Mouse (Mus musculus) kidney, embryonic 16.5 days (tissue): ENCODE measurements at regions not wholly inside any gene's neighbourhood (a gene's known extent, or its start where the extent isn't known, plus 50 kb on each side); places are given as distances from the start of the nearest gene placed in this dataset.

Experiments used
- ATAC-seq: fragments of 200-750 bp; cut with Nextera tagmentation; 2 replicates; pipeline ENCODE4 v1.8.0; 2017; ENCODE audit warnings: moderate TSS enrichment; ENCODE audit not compliant: low FRiP score, low TSS enrichment
- H3K27ac ChIP-seq: fragments of 300-500 bp; sonication (generic); 2 replicates; pipeline ENCODE4 v1.5.1; 2014; ENCODE audit warnings: low read length
- H3K27me3 ChIP-seq: fragments of 300-500 bp; sonication (generic); 2 replicates; pipeline ENCODE4 v1.6.1; 2014; ENCODE audit warnings: low read length, control low read depth, mixed read lengths; ENCODE audit not compliant: insufficient read depth
- H3K36me3 ChIP-seq: fragments of 300-500 bp; sonication (generic); 2 replicates; pipeline ENCODE4 v1.6.1; 2014; ENCODE audit warnings: low read length, control low read depth, mixed read lengths; ENCODE audit not compliant: insufficient read depth
- H3K4me1 ChIP-seq: fragments of 300-500 bp; sonication (generic); 2 replicates; pipeline ENCODE4 v1.6.1; 2014; ENCODE audit warnings: low read length, control low read depth, mixed read lengths; ENCODE audit not compliant: insufficient read depth
- H3K4me2 ChIP-seq: fragments of 300-500 bp; sonication (generic); replicated peaks from 2 replicates; pipeline ENCODE4 v1.6.1; 2014; ENCODE audit warnings: low read depth, low read length
- H3K4me3 ChIP-seq: fragments of 300-500 bp; sonication (generic); 2 replicates; pipeline ENCODE4 v1.5.1; 2014; ENCODE audit warnings: mild to moderate bottlenecking, low read length
- H3K9ac ChIP-seq: fragments of 300-500 bp; sonication (generic); replicated peaks from 2 replicates; pipeline ENCODE4 v1.6.1; 2014; ENCODE audit warnings: low read length
- H3K9me3 ChIP-seq: fragments of 300-500 bp; sonication (generic); 2 replicates; pipeline ENCODE4 v1.6.1; 2016; ENCODE audit warnings: low read length, control low read depth
- WGBS: fragments of 180-500 bp; shearing (Covaris S2); extraction: QIAGEN DNeasy Blood & Tissue Kit; methylation state at CpG from one replicate; pipeline ENCODE4 v1.1.7; 2014; 5-methylcytosine and 5-hydroxymethylcytosine counted together

DNA sequence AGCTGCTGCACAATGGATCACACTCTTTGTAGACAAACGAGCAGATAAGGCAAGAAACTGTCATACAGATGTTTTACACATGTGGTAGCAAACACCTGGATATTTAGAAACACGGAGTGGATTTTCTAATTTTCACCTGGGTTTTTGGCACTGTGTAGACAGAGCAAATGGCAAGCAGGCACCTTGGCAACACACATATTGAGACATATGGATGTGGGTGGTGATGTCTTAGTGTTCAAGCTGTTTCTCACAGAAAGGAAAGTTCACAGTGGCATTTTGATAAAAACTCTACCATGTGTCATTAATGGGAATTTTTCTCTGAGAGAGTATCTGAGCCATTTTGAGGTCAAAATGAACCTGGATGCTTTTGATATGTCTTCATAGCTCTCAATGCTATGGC lies 417.9 kb upstream of the Megf9 start:
- WGBS, result 62% methylated on average over 2 of the region's 2 CpGs
- no peak overlapping the region for H3K4me3 ChIP-seq
- no peak overlapping the region for H3K4me2 ChIP-seq

DNA sequence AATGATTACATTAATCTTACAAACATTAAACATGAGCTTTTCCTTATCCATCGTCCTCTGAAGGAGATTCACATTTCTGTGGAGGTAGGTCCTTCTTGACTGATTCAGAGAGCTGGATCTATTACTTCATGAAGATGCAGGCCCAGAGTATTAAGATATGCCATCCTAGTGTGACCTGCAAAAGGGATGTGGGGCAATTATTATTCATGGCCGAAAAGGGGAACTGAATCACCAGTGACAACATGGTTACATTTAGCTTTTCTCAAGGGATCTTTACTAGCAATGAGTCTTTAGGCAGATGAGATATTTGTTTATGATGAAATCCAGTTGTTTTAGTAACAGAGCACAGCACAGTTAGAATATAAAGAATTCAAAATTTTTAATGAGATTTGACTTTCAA lies 405.4 kb upstream of the Megf9 start:
- no peaks in the 10 kb centered on the region for H3K4me1 ChIP-seq
- H3K36me3 ChIP-seq, result no peaks in the 10 kb centered on the region
- 82% methylated on average over 2 of the region's 2 CpGs for WGBS
- ATAC-seq, result no peak
- no peak overlapping the region for H3K4me2 ChIP-seq
- no peaks in the 10 kb centered on the region for H3K9me3 ChIP-seq
- no peaks in the 10 kb centered on the region for H3K27me3 ChIP-seq
- no peak overlapping the region for H3K27ac ChIP-seq
- H3K9ac ChIP-seq, result no peak overlapping the region
- H3K4me3 ChIP-seq, result no peak overlapping the region

More for the DNA sequence above, 417.9 kb upstream of the Megf9 start:
- Histone ChIP-seq H3K36me3 (no peaks in the 10 kb centered on the region), H3K9me3 (no peaks in the 10 kb centered on the region), H3K27ac (no peak overlapping the region), H3K9ac (no peak overlapping the region), H3K4me1 (no peaks in the 10 kb centered on the region), H3K27me3 (no peaks in the 10 kb centered on the region)
- ATAC-seq, result no peak

DNA sequence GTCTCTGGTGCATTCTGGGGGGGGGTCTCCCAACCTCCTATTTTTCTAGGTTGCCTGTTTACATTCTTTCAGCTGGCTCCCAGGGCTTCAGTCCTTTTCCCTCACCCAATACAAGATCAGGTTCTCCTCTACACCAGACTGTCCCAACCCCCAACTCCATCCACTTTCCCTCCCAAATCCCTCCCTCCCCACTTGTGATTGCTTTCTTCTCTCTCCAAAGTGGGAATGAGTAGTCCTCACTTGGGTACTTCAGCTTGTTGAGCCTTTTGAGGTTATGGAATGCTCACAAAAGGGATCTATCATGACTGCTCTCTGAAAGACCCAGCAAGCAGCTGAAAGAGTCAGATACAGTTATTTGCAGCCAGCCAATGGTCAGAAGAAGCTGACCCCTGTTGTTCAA lies 399.3 kb upstream of the Megf9 start:
- ATAC-seq, result no peak

DNA sequence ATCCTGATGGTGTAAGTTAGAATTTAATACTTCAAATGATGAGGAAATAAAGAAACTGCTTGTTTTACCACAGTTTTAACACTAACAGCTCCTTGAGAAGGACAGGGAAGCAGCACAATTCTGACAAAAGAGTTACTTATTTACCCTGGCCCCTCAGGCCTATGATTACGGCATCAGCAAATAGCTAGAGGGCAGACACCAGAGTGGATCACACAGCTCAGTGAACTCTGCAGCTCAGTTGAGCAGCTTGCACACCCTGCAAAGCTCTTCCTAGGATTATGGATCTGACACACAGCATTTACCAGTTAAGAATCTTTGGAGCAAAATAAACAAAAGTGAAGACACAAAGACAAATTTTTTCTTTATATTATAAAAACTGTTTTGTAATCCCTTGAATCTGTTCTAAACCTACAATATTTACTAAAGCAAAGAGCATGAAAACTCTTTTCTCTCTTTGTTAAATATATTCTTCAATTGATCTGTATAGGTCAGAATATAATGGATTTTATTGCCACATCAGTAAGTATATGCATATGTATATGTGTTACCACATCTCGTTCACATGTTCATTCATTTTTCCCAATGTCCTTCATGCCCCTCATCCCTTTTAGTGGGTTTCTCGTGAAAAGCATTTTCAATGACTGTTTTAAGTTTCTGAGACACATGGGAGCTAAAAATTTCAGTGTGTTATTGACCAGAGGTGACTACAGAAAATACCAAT lies 387.3 kb upstream of the Megf9 start:
- peak; percentile 94 for ATAC-seq

More for the DNA sequence above, 399.3 kb upstream of the Megf9 start:
- H3K4me3 ChIP-seq, result no peak overlapping the region
- no peaks in the 10 kb centered on the region for H3K36me3 ChIP-seq
- no peak overlapping the region for H3K27ac ChIP-seq
- no peaks in the 10 kb centered on the region for H3K4me1 ChIP-seq
- no peaks in the 10 kb centered on the region for H3K9me3 ChIP-seq
- H3K4me2 ChIP-seq, result no peak overlapping the region
- no peaks in the 10 kb centered on the region for H3K27me3 ChIP-seq
- H3K9ac ChIP-seq, result no peak overlapping the region

DNA sequence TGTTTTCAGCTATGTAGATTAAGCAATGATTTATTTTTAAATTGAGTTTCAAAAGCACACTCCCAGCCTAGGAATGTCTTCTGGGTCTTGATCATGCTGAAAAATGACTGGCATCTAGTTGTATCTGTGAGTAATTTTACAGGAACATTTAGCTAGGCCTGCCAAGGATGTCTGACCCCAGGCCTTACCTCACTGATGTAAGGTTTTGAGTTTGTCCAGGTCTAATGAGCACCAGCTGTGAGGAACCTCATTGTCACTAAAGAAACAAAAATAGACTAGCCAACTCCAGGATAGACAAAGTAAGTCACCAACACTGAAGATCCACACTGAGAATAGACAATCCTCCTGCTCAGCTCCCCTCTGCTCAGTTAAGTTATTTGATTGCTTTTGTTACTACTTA lies 379.8 kb upstream of the Megf9 start:
- Histone ChIP-seq H3K27ac (no peak overlapping the region), H3K27me3 (no peaks in the 10 kb centered on the region), H3K9me3 (no peaks in the 10 kb centered on the region), H3K4me3 (no peak overlapping the region), H3K4me1 (no peaks in the 10 kb centered on the region), H3K9ac (no peak overlapping the region), H3K4me2 (no peak overlapping the region), H3K36me3 (no peaks in the 10 kb centered on the region)
- ATAC-seq, result no peak

More for the DNA sequence above, 387.3 kb upstream of the Megf9 start:
- no peaks in the 10 kb centered on the region for H3K9me3 ChIP-seq
- H3K4me2 ChIP-seq, result no peak overlapping the region
- WGBS, result 58% methylated on average over 3 of the region's 3 CpGs
- no peak overlapping the region for H3K9ac ChIP-seq
- no peak overlapping the region for H3K27ac ChIP-seq
- no peaks in the 10 kb centered on the region for H3K27me3 ChIP-seq
- H3K36me3 ChIP-seq, result no peaks in the 10 kb centered on the region
- no peaks in the 10 kb centered on the region for H3K4me1 ChIP-seq
- H3K4me3 ChIP-seq, result no peak overlapping the region

DNA sequence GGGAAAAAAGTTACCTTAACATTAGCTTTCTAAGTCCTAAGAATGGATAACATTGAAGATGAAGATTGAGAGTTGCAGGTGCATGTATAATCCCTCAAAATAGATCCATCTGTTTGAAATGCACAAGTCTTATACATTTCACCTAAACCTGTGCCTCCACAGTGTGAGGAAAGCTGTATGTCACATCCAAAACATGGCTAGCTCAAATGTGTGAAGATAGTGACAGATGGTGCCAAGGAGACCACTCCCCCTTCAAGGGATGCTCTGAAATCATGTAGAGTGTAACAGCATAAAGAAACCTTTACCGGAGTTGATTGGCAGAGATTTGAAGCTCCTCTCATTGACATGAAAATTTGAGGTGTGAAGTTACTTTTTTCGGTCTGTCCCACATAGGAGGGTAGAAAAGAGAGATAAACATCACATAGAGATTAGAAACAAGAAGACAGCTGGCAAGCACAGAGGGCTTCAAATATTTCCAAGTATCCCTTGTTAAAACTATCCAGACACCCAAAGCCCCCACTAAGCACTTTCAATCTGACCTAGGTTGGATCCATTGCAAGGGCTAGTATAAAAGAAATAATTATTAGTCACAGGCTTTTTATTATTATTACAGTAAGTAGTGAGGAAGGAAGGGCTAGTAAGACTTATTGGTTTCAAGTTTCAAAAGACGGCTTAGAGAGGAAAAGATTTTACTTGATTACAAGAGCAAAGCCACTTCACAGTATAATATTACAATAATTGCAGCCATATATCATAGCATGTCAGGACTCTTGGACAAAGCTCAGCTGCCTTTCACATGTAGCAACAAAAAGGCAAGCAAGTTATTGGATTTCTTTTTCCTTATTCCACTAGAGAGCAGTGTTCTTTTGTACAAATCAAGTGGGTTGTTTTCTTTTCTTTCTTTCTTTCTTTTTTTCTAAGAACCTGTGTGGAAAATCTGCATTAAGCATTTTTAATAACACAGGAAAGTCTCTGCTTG lies 372.3 kb upstream of the Megf9 start:
- Histone ChIP-seq H3K9me3 (no peaks in the 10 kb centered on the region), H3K4me3 (no peak overlapping the region), H3K27ac (no peak overlapping the region), H3K4me1 (no peaks in the 10 kb centered on the region), H3K36me3 (no peaks in the 10 kb centered on the region), H3K27me3 (no peaks in the 10 kb centered on the region), H3K4me2 (no peak overlapping the region), H3K9ac (no peak overlapping the region)
- WGBS, result 46% methylated on average over 3 of the region's 3 CpGs
- no peak for ATAC-seq
